Mouse (Mus musculus) midbrain, postnatal 0 days (tissue): ENCODE results near the gene Olfr313. TPM values are rescaled to one million over a fixed set of nuclear protein-coding genes. Genes with fewer than 3 reads are reported as not detected.

Source experiments
- ATAC-seq: fragments of 200-750 bp; cut with Nextera tagmentation; 2 replicates; pipeline ENCODE4 v1.8.0; 2017; ENCODE audit warnings: moderate number of reproducible peaks, mild to moderate bottlenecking, moderate TSS enrichment, moderate library complexity; ENCODE audit not compliant: low FRiP score
- DNase-seq: peaks from one replicate; pipeline ENCODE4 v3.0.0-alpha.2; 2015; ENCODE audit warnings: low spot score
- H3K27ac ChIP-seq: fragments of 300-500 bp; sonication (generic); 2 replicates; pipeline ENCODE4 v1.5.1; 2014; ENCODE audit warnings: low read depth, mild to moderate bottlenecking, low read length, mixed read lengths
- H3K27me3 ChIP-seq: fragments of 300-500 bp; sonication (generic); 2 replicates; pipeline ENCODE4 v1.6.1; 2014; ENCODE audit warnings: low read length, control low read depth, mixed read lengths; ENCODE audit not compliant: insufficient read depth
- H3K36me3 ChIP-seq: fragments of 300-500 bp; sonication (generic); 2 replicates; pipeline ENCODE4 v1.6.1; 2014; ENCODE audit warnings: low read length, control low read depth, mixed read lengths; ENCODE audit not compliant: insufficient read depth
- H3K4me1 ChIP-seq: fragments of 300-500 bp; sonication (generic); 2 replicates; pipeline ENCODE4 v1.6.1; 2014; ENCODE audit warnings: mild to moderate bottlenecking, control low read depth, antibody characterized with exemption, low read length, mixed read lengths; ENCODE audit not compliant: insufficient read depth
- H3K4me2 ChIP-seq: fragments of 300-500 bp; sonication (generic); 2 replicates; pipeline ENCODE4 v1.6.1; 2014; ENCODE audit warnings: low read depth, mild to moderate bottlenecking, low read length, mixed read lengths; ENCODE audit not compliant: poor library complexity, severe bottlenecking
- H3K4me3 ChIP-seq: fragments of 300-500 bp; sonication (generic); 2 replicates; pipeline ENCODE4 v1.5.1; 2014; ENCODE audit warnings: low read depth, mild to moderate bottlenecking, low read length, moderate library complexity
- H3K9ac ChIP-seq: fragments of 300-500 bp; sonication (generic); replicated peaks from 2 replicates; pipeline ENCODE4 v1.6.1; 2014; ENCODE audit warnings: mild to moderate bottlenecking, low read length, moderate library complexity, mixed read lengths; ENCODE audit not compliant: poor library complexity, severe bottlenecking
- H3K9me3 ChIP-seq: fragments of 300-500 bp; sonication (generic); 2 replicates; pipeline ENCODE4 v1.6.1; 2016; ENCODE audit warnings: low read length, control low read depth
- CTCF ChIP-seq: IDR thresholded peaks from 2 replicates; pipeline ENCODE4 v1.5.1; 2016; ENCODE audit warnings: antibody characterized with exemption, mild to moderate bottlenecking
- WGBS: fragments of 180-500 bp; shearing (Covaris S2); extraction: QIAGEN DNeasy Blood & Tissue Kit; methylation state at CpG from one replicate; pipeline ENCODE4 v1.1.7; 2014; 5-methylcytosine and 5-hydroxymethylcytosine counted together
- polyA plus RNA-seq: library from polyadenylated mRNA; unstranded; fragments of >200 nt; fragmentation: Nextera tagmentation; extraction: Ambion mirVana; gene quantifications from 2 replicates; pipeline ENCODE4 v1.2.1, GENCODE M21; 2015
- total RNA-seq: library from RNA; depleted of rRNA; stranded (reverse); fragments of >200 nt; gene quantifications from 2 replicates; pipeline ENCODE4 v1.2.3, GENCODE M21; 2014

Gene Olfr313
- total and polyA plus RNA-seq, 2 experiments from 2014 or later = not detected

GRCm38 (mm10) chr11:58789532-58789931, 25.3 kb upstream of the Olfr313 start:
- no peak for ATAC-seq
- Histone ChIP-seq H3K4me2 (0 out of 2 replicates have a peak overlapping the region, but pooled peaks have one; percentile 6), H3K27me3 (no peaks in the 10 kb centered on the region), H3K4me1 (no peaks in the 10 kb centered on the region), H3K27ac (no peak overlapping the region), H3K9ac (no peak overlapping the region), H3K36me3 (no peaks in the 10 kb centered on the region), H3K4me3 (no peak overlapping the region), H3K9me3 (no peaks in the 10 kb centered on the region)
- peak; percentile 31 for DNase-seq
- no peak for TF ChIP-seq CTCF
- 15% methylated on average over 3 of the region's 3 CpGs for WGBS

GRCm38 (mm10) chr11:58790053-58790452, 24.7 kb upstream of the Olfr313 start:
- Histone ChIP-seq H3K36me3 (no peaks in the 10 kb centered on the region), H3K9me3 (no peaks in the 10 kb centered on the region), H3K4me3 (no peak overlapping the region), H3K27ac (no peak overlapping the region), H3K9ac (no peak overlapping the region), H3K4me1 (no peaks in the 10 kb centered on the region), H3K27me3 (no peaks in the 10 kb centered on the region), H3K4me2 (no peak overlapping the region)
- no peak for TF ChIP-seq CTCF
- ATAC-seq (no peak), DNase-seq (no peak)
- 57% methylated on average over 2 of the region's 2 CpGs for WGBS

GRCm38 (mm10) chr11:58790646-58791045, 24.2 kb upstream of the Olfr313 start:
- H3K4me3 ChIP-seq = no peak overlapping the region
- DNase-seq = no peak
- ATAC-seq = no peak
- H3K4me1 ChIP-seq = no peaks in the 10 kb centered on the region
- no peak overlapping the region for H3K27ac ChIP-seq
- H3K9ac ChIP-seq = no peak overlapping the region
- H3K4me2 ChIP-seq = no peak overlapping the region
- H3K27me3 ChIP-seq = no peaks in the 10 kb centered on the region
- WGBS = 83% methylated on average over 6 of the region's 6 CpGs
- TF ChIP-seq CTCF = no peak
- H3K36me3 ChIP-seq = no peaks in the 10 kb centered on the region
- no peaks in the 10 kb centered on the region for H3K9me3 ChIP-seq

- H3K9me3 ChIP-seq = no peaks in the 10 kb centered on the region
- no peaks in the 10 kb centered on the region for H3K27me3 ChIP-seq
- no peak overlapping the region for H3K4me2 ChIP-seq
- no peaks in the 10 kb centered on the region for H3K36me3 ChIP-seq
- no peak overlapping the region for H3K4me3 ChIP-seq
- 83% methylated on average over 2 of the region's 2 CpGs for WGBS
- H3K9ac ChIP-seq = no peak overlapping the region
- no peak for TF ChIP-seq CTCF
- DNase-seq (no peak), ATAC-seq (no peak)
- H3K4me1 ChIP-seq = no peaks in the 10 kb centered on the region
- H3K27ac ChIP-seq = no peak overlapping the region
Measured at GRCm38 (mm10) chr11:58795856-58796255, 18.9 kb upstream of the Olfr313 start.

- Histone ChIP-seq H3K4me3 (no peak overlapping the region), H3K4me1 (peaks cover 1% of the 10 kb centered on the region; the same call in 1 of the 2 replicates), H3K9ac (no peak overlapping the region), H3K27me3 (no peaks in the 10 kb centered on the region), H3K9me3 (no peaks in the 10 kb centered on the region), H3K4me2 (no peak overlapping the region), H3K36me3 (no peaks in the 10 kb centered on the region), H3K27ac (no peak overlapping the region)
- 77% methylated on average over 7 of the region's 7 CpGs for WGBS
- no peak for TF ChIP-seq CTCF
- DNase-seq = peak; percentile 4
- no peak for ATAC-seq
Measured at GRCm38 (mm10) chr11:58796850-58797249, 17.9 kb upstream of the Olfr313 start.

- Histone ChIP-seq H3K4me1 (peaks cover 4% of the 10 kb centered on the region; the same call in 1 of the 2 replicates), H3K4me3 (no peak overlapping the region), H3K27ac (no peak overlapping the region), H3K4me2 (no peak overlapping the region), H3K9me3 (no peaks in the 10 kb centered on the region), H3K36me3 (no peaks in the 10 kb centered on the region), H3K27me3 (no peaks in the 10 kb centered on the region), H3K9ac (no peak overlapping the region)
- DNase-seq = no peak
- no peak for ATAC-seq
- TF ChIP-seq CTCF = no peak
- 84% methylated on average over 5 of the region's 5 CpGs for WGBS
Measured at GRCm38 (mm10) chr11:58799747-58800146, 15.1 kb upstream of the Olfr313 start.
